Mouse (Mus musculus) E14TG2a.4 (cell line): ENCODE results near the gene Haspin.

Source experiments
- CTCF ChIP-seq: conservative IDR thresholded peaks from 2 replicates; pipeline ENCODE4 v1.5.1; 2014; ENCODE audit warnings: low read length
- NANOG ChIP-seq: IDR thresholded peaks from 2 replicates; pipeline ENCODE4 v1.6.1; 2014; ENCODE audit warnings: borderline replicate concordance, low read length, mixed read lengths
- POU5F1 ChIP-seq: IDR thresholded peaks from 2 replicates; pipeline ENCODE4 v1.6.1; 2014; ENCODE audit warnings: low read length, borderline replicate concordance

GRCm38 (mm10) chr11:73148209-73148608, 10.1 kb upstream of the Haspin start:
- TF ChIP-seq CTCF (no peak), POU5F1 (no peak), NANOG (no peak)
